ENCODE assay signal across 21 mouse cellular contexts in the genomic region with DNA sequence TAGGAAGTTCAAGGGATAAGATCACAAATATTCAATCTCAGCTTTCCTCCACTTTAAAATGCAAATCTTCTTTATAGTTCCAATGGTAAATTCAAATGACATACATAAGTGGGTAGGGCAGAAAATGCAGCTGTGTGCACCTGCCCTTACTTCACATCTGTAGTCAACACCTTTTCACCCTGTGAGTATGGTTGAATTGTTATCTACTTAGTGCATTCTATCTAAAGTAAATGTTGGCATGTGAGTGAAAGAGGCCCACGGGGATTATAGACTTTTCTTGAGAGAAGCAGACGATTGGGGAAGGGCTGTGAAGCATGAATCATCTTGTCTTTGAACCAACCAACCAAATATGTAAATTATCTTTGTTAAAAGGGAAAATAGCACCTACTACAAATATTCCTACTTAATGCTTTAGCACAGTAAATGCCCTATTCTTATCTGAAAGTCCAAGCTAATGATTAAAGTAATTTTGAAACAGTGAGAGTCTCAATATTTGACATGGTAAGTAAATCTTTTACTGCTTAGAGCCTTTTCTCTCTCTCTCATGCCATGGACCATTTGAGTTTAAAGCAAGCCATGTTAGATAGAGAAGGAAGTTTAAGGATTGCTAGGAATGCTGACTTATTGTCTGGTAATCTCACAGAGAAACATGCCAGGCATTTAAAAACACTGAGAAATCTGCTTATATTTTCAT.
"Had no signal": no experiment of that assay in that cellular context is flagged by ENCODE, and none has a peak within 500 bp of the region (broad histone marks: within the 10 kb centered on the region; RNA-seq: fewer than 3 reads in every experiment).

No protein-coding gene starts in this region.

- H3K36me3 ChIP-seq: limb, embryonic 10.5 days; limb, embryonic 13.5 days; liver, embryonic 13.5 days; midbrain, embryonic 12.5 days; midbrain, embryonic 15.5 days; neural tube, embryonic 13.5 days had no signal

- H3K4me3 ChIP-seq: limb, embryonic 10.5 days; limb, embryonic 13.5 days; liver, embryonic 13.5 days; midbrain, embryonic 12.5 days; midbrain, embryonic 15.5 days; neural tube, embryonic 13.5 days had no signal

- H3K9ac ChIP-seq: limb, embryonic 13.5 days; liver, embryonic 13.5 days; lung, embryonic 14.5 days; midbrain, embryonic 12.5 days; midbrain, embryonic 15.5 days; neural tube, embryonic 13.5 days had no signal

- DNase-seq: kidney, adult 18-20 months; kidney, adult 9 months; kidney, postnatal 14 days; kidney, postnatal 4 days; liver; liver, embryonic 13.5 days; lung, embryonic 14.5 days; right cerebral cortex, adult 18-20 months; right cerebral cortex, postnatal 14 days; right cerebral cortex, postnatal 4 days; thymus, adult 2 months; thymus, postnatal 14 days; thymus, postnatal 4 days had no signal

- H3K27ac ChIP-seq: limb, embryonic 10.5 days; limb, embryonic 13.5 days; liver, embryonic 13.5 days; macrophage; midbrain, embryonic 12.5 days; midbrain, embryonic 15.5 days; neural tube, embryonic 13.5 days had no signal

- ATAC-seq: inflammation-experienced regulatory T-cells, adult 6 months; lung, postnatal 0 days; midbrain, embryonic 15.5 days had no signal

- H3K9me3 ChIP-seq: limb, embryonic 10.5 days; limb, embryonic 13.5 days; liver, embryonic 13.5 days; midbrain, embryonic 12.5 days; midbrain, embryonic 15.5 days; neural tube, embryonic 13.5 days had no signal

- H3K27me3 ChIP-seq: limb, embryonic 13.5 days; liver, embryonic 13.5 days; midbrain, embryonic 12.5 days; midbrain, embryonic 15.5 days; neural tube, embryonic 13.5 days had no signal

- H3K4me2 ChIP-seq: limb, embryonic 13.5 days; liver, embryonic 13.5 days; lung, embryonic 14.5 days; midbrain, embryonic 12.5 days; midbrain, embryonic 15.5 days; neural tube, embryonic 13.5 days had no signal

- H3K4me1 ChIP-seq: limb, embryonic 10.5 days; limb, embryonic 13.5 days; liver, embryonic 13.5 days; midbrain, embryonic 12.5 days; midbrain, embryonic 15.5 days; neural tube, embryonic 13.5 days had no signal
